19 mouse cellular contexts compared by ENCODE assay signal in the genomic region with DNA sequence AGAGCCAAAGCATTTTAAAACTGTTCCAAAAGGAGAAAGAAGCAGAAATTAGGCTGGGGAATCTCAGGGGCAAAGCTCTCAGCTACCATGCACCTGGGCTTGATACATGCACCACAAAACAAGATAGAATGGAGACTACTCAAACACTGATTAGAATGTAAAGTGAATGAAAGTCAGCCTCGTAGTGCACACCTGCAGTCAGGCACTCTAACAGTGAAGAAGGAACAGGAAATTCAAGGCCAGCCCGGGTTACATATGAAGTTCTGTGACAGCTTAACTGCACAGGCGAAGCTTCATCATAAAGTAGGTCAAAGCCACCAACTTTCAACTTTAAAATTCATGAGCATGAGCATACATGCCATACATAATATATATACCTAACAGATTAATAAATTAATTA. TPM values are rescaled to one million over a fixed set of nuclear protein-coding genes. Genes with fewer than 3 reads are reported as not detected.
A peak's percentile ranks its signal among the peaks of the same experiment; 100 is the strongest.
DNase-seq lines count a peak whose midpoint lies in the region; ATAC-seq and TF ChIP-seq lines count a peak whose summit lies in the region.
"Had no signal": no experiment of that assay in that cellular context is flagged by ENCODE, and none has a peak within 500 bp of the region (broad histone marks: within the 10 kb centered on the region; RNA-seq: fewer than 3 reads in every experiment).

No protein-coding gene starts in this region.

- peak; percentile 51 for DNase-seq in CD4-positive, CD25-positive, alpha-beta regulatory T cell, adult 2 months (ENCODE audit: low read depth, low spot score)
- DNase-seq in thymus, postnatal 14 days, result peak; percentile 77
- no peak for DNase-seq in frontal cortex, postnatal 25 days (ENCODE audit: low spot score in 2 of 2)
- DNase-seq: cerebellum, postnatal 14 days; heart, adult 18-20 months; kidney, adult 18-20 months; kidney, postnatal 10 days had no signal

- ATAC-seq in intestine, embryonic 15.5 days, result no peak
- ATAC-seq in intestine, postnatal 0 days, result no peak
- no peak for ATAC-seq in liver, embryonic 15.5 days (ENCODE audit: insufficient read depth)
- no peak for ATAC-seq in forebrain, embryonic 13.5 days
- ATAC-seq: forebrain, embryonic 14.5 days; lung, postnatal 0 days; midbrain, embryonic 16.5 days had no signal

- H3K9ac ChIP-seq in intestine, embryonic 15.5 days, result no peak overlapping the region
- H3K9ac ChIP-seq in intestine, postnatal 0 days (ENCODE audit: low read depth, low read length), result no peak overlapping the region
- H3K9ac ChIP-seq in liver, embryonic 15.5 days, result no peak overlapping the region
- H3K9ac ChIP-seq in forebrain, embryonic 13.5 days, result no peak overlapping the region
- H3K9ac ChIP-seq: hindbrain, embryonic 15.5 days; limb, embryonic 12.5 days had no signal

- peaks cover 23% of the 10 kb centered on the region for H3K4me1 ChIP-seq in intestine, embryonic 15.5 days (replicated peaks)
- peaks cover 7% of the 10 kb centered on the region; the same call in 1 of the 2 replicates for H3K4me1 ChIP-seq in intestine, postnatal 0 days (replicated peaks; ENCODE audit: control insufficient read depth, insufficient read depth, low read length)
- peaks cover 91% of the 10 kb centered on the region for H3K4me1 ChIP-seq in liver, embryonic 15.5 days (replicated peaks)
- H3K4me1 ChIP-seq in forebrain, embryonic 13.5 days, result peaks cover 10% of the 10 kb centered on the region

- 0 out of 2 replicates have a peak overlapping the region, but pooled peaks have one; percentile 27 for H3K27ac ChIP-seq in intestine, embryonic 15.5 days
- H3K27ac ChIP-seq in intestine, postnatal 0 days (ENCODE audit: low read depth, low read length), result no peak overlapping the region
- peak overlapping the region; percentile 69 for H3K27ac ChIP-seq in liver, embryonic 15.5 days (replicated peaks)
- H3K27ac ChIP-seq in forebrain, embryonic 13.5 days, result no peak overlapping the region
- H3K27ac ChIP-seq: hindbrain, embryonic 15.5 days; left cerebral cortex, adult 2 months; limb, embryonic 12.5 days had no signal

- no peak overlapping the region for H3K4me2 ChIP-seq in intestine, embryonic 15.5 days (replicated peaks)
- H3K4me2 ChIP-seq in intestine, postnatal 0 days (replicated peaks; ENCODE audit: low read depth), result no peak overlapping the region
- no peak overlapping the region for H3K4me2 ChIP-seq in liver, embryonic 15.5 days
- H3K4me2 ChIP-seq in forebrain, embryonic 13.5 days, result no peak overlapping the region
- H3K4me2 ChIP-seq: hindbrain, embryonic 15.5 days; limb, embryonic 12.5 days had no signal

- TF ChIP-seq CTCF in intestine, postnatal 0 days (IDR thresholded peaks at IDR 0.05; ENCODE audit: low read depth), result no peak

- WGBS in intestine, embryonic 15.5 days, result 50% methylated on average over 3 of the region's 3 CpGs
- 37% methylated on average over 3 of the region's 3 CpGs for WGBS in intestine, postnatal 0 days
- WGBS in liver, embryonic 15.5 days (ENCODE audit: insufficient replicate concordance), result 24% methylated on average over 3 of the region's 3 CpGs
- WGBS in forebrain, embryonic 13.5 days, result 82% methylated on average over 3 of the region's 3 CpGs

- H3K9me3 ChIP-seq in intestine, embryonic 15.5 days, result no peaks in the 10 kb centered on the region
- H3K9me3 ChIP-seq in intestine, postnatal 0 days (ENCODE audit: control insufficient read depth), result no peaks in the 10 kb centered on the region
- H3K9me3 ChIP-seq in liver, embryonic 15.5 days (replicated peaks), result no peaks in the 10 kb centered on the region
- H3K9me3 ChIP-seq in forebrain, embryonic 13.5 days (replicated peaks), result no peaks in the 10 kb centered on the region
- H3K9me3 ChIP-seq: G1E; hindbrain, embryonic 15.5 days; limb, embryonic 12.5 days; megakaryocyte, embryonic 14.5 days had no signal

- no peak overlapping the region for H3K4me3 ChIP-seq in intestine, embryonic 15.5 days (replicated peaks)
- no peak overlapping the region for H3K4me3 ChIP-seq in intestine, postnatal 0 days (ENCODE audit: low read depth, low read length)
- no peak overlapping the region for H3K4me3 ChIP-seq in liver, embryonic 15.5 days (replicated peaks)
- H3K4me3 ChIP-seq in forebrain, embryonic 13.5 days, result no peak overlapping the region
- H3K4me3 ChIP-seq: hindbrain, embryonic 15.5 days; left cerebral cortex, adult 2 months; limb, embryonic 12.5 days had no signal

- H3K36me3 ChIP-seq in intestine, embryonic 15.5 days, result no peaks in the 10 kb centered on the region
- H3K36me3 ChIP-seq in intestine, postnatal 0 days (ENCODE audit: control insufficient read depth, insufficient read depth), result no peaks in the 10 kb centered on the region
- H3K36me3 ChIP-seq in liver, embryonic 15.5 days (replicated peaks), result peaks cover 7% of the 10 kb centered on the region
- no peaks in the 10 kb centered on the region for H3K36me3 ChIP-seq in forebrain, embryonic 13.5 days (ENCODE audit: poor library complexity, severe bottlenecking)
- H3K36me3 ChIP-seq: hindbrain, embryonic 15.5 days; limb, embryonic 12.5 days had no signal

- H3K27me3 ChIP-seq in intestine, embryonic 15.5 days (replicated peaks), result no peaks in the 10 kb centered on the region
- no peaks in the 10 kb centered on the region for H3K27me3 ChIP-seq in intestine, postnatal 0 days (replicated peaks; ENCODE audit: control insufficient read depth, insufficient read depth, low read length)
- H3K27me3 ChIP-seq in liver, embryonic 15.5 days, result no peaks in the 10 kb centered on the region
- no peaks in the 10 kb centered on the region for H3K27me3 ChIP-seq in forebrain, embryonic 13.5 days
- H3K27me3 ChIP-seq: hindbrain, embryonic 15.5 days; limb, embryonic 12.5 days; megakaryocyte, embryonic 14.5 days had no signal

RNA-seq across cellular contexts. Expression of a gene that starts 38.1 kb away (rescaled TPM):
- polyA plus RNA-seq in intestine, embryonic 15.5 days (2015; fragmentation: Nextera tagmentation; extraction: Ambion mirVana), result 14.2 and 16.8 TPM in 2 replicates
- polyA plus RNA-seq in intestine, postnatal 0 days (2015; fragmentation: Nextera tagmentation; extraction: Ambion mirVana), result 17.9 and 18.5 TPM in 2 replicates
- polyA plus RNA-seq in liver, embryonic 15.5 days (2015; fragmentation: Nextera tagmentation; extraction: Ambion mirVana), result 6.9 and 7.5 TPM in 2 replicates
- 16.0 and 19.7 TPM in 2 replicates for polyA plus RNA-seq in forebrain, embryonic 13.5 days (2015; fragmentation: Nextera tagmentation; extraction: Ambion mirVana)

RNA-seq across cellular contexts. Expression of a gene that starts 46.7 kb away (rescaled TPM):
- 238 and 258 TPM in 2 replicates for polyA plus RNA-seq in intestine, embryonic 15.5 days (2015; fragmentation: Nextera tagmentation; extraction: Ambion mirVana)
- 112 and 119 TPM in 2 replicates for polyA plus RNA-seq in intestine, postnatal 0 days (2015; fragmentation: Nextera tagmentation; extraction: Ambion mirVana)
- polyA plus RNA-seq in liver, embryonic 15.5 days (2015; fragmentation: Nextera tagmentation; extraction: Ambion mirVana), result 141 and 142 TPM in 2 replicates
- 281 and 294 TPM in 2 replicates for polyA plus RNA-seq in forebrain, embryonic 13.5 days (2015; fragmentation: Nextera tagmentation; extraction: Ambion mirVana)

Comparison
In these comparisons a context has a peak if more than half of its experiments do, and no peak if none do; other contexts are left out.
1. H3K27ac ChIP-seq: peak in intestine, embryonic 15.5 days (single experiment) and liver, embryonic 15.5 days (single experiment); none in intestine, postnatal 0 days (single experiment) and forebrain, embryonic 13.5 days (single experiment).
2. DNase-seq: peak in CD4-positive, CD25-positive, alpha-beta regulatory T cell, adult 2 months (single experiment) and thymus, postnatal 14 days (single experiment); none in frontal cortex, postnatal 25 days (0 of 2).